Mouse (Mus musculus): ENCODE measurements around the gene Ppp1r12b. TPM values are rescaled to one million over a fixed set of nuclear protein-coding genes. Genes with fewer than 3 reads are reported as not detected.

The Ppp1r12b gene
- polyA plus RNA-seq (2017; shearing (Covaris generic)): 1 to 10 TPM; 2.1 to 4.0 (median 3.2) TPM

DNA sequence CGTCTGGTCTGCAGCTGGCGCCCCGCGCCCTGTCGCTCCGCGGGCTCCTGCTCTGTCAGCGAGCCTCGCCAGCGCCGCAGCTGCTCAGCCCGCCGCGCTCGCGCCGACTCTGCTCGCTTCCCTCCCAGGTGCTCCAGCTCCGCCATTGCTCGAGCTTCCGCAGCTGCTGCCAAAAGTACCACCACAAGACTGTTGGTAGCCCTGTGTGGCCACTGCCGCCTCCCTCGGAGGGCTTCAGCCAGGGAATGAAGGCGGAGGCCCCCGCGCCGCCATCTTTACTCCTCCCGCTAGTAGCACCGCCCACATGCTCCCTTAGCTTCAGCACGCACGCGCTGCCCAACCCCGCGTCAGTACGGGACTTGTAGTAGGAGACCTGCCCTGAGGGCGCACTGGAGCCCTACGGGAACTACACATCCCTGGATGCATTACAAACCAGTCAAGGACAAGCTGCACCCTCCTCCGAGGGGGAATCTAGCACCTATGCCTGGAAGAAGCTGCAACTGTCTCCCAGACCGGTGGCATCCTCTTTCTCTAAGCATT, at the start of gene Ppp1r12b:
TSS of gene Ppp1r12b (minus strand) at position 306 of the 540 bp plus-strand sequence.
- peak; percentile 97 for ATAC-seq

- ATAC-seq: no peak
Measured at GRCm38 (mm10) chr1:135003346-135003745, 47.6 kb upstream of the Ppp1r12b start.

DNA sequence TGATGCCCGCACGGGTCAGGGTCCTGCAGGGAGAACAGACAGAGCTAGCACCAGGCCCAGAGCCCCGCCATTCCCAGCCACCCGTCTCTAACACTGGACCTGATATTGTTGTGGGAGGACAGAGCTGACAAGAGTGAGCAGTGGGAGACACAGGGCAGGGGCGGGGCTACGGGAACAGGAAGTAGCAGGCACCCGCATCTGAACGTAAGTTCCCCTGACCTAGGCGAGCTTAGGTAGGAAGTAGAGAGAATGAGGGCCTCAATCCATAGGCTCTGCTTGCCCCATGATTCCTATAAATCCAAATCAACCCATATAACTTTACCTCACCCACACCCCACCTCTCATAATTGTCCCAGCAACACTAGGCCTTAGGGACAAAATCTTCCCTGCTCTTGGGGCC, 44.8 kb upstream of the Ppp1r12b start:
- ATAC-seq: no peak

- no peak for ATAC-seq
Measured at GRCm38 (mm10) chr1:134998231-134998630, 42.5 kb upstream of the Ppp1r12b start.

- no peak for ATAC-seq
Measured at GRCm38 (mm10) chr1:134997568-134997967, 41.8 kb upstream of the Ppp1r12b start.

- no peak for ATAC-seq
Measured at GRCm38 (mm10) chr1:134996471-134996870, 40.7 kb upstream of the Ppp1r12b start.

DNA sequence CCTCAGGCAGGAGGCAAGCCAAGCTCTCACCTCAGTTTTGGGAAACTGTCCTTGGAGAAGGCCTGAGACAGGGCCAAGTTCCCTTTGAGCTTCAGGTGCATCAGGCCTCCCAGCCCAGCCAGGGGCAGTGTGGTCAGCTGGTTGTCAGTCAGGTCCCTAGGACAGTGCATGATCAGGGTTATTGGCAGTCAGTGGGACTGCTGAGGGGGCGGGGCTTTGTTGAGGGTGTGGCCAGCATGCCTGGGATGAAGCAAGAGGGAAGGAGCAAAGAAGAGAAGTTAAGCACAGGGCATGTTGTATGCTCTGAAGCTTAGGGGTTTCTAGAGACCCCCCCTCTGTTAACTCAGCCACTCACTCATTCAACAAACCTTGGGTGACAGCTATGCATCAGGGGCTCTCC, 40.2 kb upstream of the Ppp1r12b start:
- ATAC-seq: no peak

- ATAC-seq: no peak
Measured at GRCm38 (mm10) chr1:134995437-134995836, 39.7 kb upstream of the Ppp1r12b start.

DNA sequence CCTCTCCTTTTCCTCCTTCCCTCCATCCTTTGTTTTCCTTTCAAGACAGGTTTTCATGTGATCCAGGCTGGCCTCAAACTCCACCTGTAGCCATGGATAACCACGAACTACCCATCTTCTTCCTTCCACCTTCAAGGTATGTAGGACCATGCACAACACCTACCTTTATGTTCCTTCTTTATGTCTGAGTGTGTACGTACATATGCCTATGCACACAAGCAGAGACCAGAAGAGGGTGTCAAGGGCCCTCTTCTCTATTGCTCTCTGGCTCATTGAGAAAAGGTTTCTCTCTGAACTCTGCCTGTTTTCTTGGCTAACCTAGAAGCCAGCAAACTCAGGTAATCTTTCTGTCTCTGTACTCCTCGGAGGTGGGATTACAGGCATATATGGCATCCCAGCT, 39.0 kb upstream of the Ppp1r12b start:
- ATAC-seq: no peak

DNA sequence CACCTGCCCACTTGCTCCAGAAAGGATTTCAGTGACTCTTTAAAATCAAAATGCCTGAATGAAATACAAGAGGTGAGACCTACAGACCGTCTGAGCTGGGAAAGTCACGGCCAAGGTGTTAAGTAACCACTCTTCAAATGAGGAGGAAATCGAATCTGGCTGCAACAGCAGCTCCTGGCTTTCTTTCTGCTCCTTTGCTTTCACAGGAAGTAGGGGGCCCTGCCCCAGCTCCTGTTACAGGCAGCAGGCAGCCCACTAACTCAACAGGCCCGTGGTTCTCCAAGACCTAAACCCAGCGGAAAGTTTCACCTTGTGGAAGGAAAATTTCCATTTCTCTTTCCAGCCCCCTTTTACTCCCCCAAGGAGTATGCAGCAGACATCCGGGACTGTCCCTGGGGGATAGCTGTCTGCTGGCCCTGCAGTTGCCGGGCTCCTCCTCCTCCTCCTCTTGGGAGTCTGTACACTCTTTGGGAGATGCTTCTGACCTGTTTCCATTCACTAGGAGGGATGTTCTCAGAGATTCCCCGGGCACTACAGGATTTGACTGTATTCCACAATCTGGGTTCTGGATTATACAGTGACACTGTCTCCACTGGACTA, 36.4 kb upstream of the Ppp1r12b start:
- no peak for ATAC-seq

DNA sequence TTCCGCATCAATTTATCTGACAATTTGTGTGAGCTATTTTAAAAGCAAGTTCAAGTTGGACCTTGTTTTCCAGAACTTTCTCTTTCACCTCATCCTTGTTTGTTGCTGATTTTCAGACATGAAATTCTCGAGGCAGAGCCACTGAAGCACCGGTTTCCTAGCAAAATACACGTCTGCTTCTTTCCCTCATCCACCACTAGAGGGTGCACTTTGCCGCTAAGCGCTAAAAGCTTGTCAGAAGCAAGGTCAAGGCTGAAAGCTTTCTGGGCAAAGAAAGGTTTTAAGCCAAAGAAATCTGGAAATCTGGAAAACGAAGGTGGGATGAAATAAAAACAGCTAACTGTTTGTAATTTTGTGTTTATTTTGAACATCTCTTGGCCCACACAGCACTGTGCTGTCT, 33.6 kb upstream of the Ppp1r12b start:
- peak; percentile 60 for ATAC-seq

- peak; percentile 17 for ATAC-seq
Measured at GRCm38 (mm10) chr1:134987962-134988341, 32.2 kb upstream of the Ppp1r12b start.

DNA sequence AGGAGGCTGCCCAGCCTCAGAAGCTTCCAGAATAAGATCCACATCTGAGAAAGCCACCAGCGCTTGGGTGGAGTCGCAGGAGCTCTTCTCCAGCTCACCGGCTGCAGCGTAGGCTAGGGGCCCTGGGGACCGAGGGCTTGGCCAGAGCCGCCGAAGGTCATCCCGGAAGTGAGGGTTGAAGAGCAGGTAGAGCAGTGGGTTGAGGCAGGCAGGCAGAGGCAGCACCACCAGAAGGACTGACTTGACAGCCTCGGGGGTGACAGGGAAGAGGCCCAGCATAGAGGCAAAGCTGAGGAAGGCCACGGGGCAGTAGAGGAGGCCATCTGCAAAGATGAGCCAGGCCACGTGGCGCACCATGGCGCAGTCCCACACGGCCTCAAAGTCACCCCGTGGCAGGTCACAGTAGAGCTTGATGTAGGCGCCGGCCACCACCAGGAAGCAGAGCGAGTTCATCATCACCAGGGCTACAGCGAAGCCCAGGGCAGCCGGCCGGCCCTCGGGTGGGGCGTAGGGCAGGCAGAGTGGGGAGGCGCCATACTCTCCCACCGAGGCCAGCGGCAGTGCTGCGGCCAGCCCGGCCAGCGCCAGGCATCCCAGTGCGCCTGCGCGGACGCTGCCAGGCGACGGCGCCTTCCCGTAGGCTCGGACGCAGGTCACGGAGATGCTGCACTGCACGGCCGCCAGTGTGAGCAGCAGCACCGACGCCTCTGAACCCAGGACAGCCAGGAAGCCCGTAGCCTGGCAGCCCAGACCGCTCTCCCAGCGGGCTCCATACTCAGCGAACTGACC, 31.6 kb upstream of the Ppp1r12b start:
- peak; percentile 54 for ATAC-seq

DNA sequence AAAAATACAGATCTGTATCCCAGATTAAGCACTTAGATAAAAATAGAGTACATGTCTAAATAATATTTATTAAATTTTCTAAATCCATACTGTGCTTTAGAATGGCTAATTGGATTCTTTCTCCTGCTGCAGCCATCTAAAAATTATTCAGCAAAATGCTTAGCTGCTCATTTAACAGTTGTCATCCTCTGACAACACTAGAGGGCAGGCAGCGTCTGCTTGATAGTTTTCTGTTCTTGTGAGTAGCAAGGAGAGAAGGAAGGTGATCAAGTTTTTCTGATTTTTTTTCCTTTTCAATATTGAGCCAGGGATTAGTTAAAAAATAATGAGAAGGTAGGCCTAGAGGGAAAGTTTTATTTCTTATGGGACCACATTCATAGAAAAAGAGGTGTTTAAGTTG, 17.2 kb upstream of the Ppp1r12b start:
- no peak for ATAC-seq

GRCm38 (mm10) chr1:134965430-134965829, 9.7 kb upstream of the Ppp1r12b start:
- no peak for ATAC-seq

DNA sequence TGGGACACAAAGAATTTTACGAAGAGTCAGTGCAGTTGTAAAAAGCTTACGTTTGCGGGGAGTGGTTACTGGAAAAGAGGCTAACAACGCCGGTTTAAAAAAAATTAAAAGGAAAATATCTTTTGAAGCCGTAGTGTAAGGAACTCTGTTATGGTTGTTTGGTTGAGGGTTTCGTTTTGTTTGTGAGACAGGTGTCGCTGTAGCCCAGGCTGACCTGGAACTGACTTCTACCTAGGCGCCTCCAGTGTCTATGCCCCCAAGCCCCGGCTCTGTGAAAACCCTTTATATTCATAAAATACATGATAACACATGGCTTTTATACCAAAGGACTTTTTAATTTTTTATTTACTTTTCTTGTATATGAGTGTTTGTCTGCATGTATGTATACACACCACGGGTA, 7.1 kb upstream of the Ppp1r12b start:
- peak; percentile 61 for ATAC-seq

- peak; percentile 99 for ATAC-seq
Measured at GRCm38 (mm10) chr1:134962053-134962803, 6.5 kb upstream of the Ppp1r12b start, which contains the start of gene Ube2t. Gene Ube2t, plus strand, starts transcription at chr1:134962565.

DNA sequence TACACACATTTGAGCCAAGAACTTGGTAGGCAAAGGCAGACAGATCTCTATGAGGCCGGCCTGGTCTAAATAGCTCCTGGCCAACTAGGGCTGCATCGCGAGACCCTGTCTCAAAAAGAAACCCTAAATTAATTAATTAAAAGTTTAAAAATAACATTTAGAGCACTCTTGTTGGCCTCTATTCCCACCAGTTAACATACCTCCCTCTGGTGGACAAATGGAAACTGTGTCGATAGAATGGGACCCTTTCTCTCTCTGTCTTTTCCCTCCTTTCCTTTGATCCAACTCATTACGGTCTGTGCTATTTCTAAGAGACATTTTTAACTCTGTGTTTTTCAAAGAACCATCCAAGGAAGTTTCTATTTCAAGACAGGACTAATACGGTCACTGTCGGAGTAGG, 4.9 kb upstream of the Ppp1r12b start:
- ATAC-seq: no peak

GRCm38 (mm10) chr1:134955050-134955636, 599 bp downstream of the Ppp1r12b start:
- ATAC-seq: peak; percentile 13

GRCm38 (mm10) chr1:134949946-134950345, 5.8 kb downstream of the Ppp1r12b start:
- ATAC-seq: no peak

DNA sequence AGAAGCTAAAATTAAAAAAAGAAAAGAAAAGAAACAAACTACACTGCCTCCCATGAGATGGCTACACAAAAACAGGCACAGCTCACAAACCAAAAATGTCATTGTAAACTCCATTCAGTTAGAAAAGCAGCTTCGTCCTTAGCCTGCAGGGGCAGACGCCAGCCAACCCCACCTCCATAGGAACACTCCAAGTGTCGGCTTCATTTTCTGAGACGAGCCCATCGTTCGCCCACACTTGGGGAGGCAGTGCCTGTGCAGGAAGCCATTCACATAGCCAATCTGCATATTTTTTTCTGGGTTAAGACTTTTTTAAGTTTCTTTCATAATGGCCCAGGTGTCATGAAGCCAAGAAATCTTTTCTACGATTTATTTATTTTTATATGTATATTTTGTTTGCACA, 8.2 kb downstream of the Ppp1r12b start:
- ATAC-seq: no peak

GRCm38 (mm10) chr1:134942898-134943297, 12.8 kb downstream of the Ppp1r12b start:
- no peak for ATAC-seq

DNA sequence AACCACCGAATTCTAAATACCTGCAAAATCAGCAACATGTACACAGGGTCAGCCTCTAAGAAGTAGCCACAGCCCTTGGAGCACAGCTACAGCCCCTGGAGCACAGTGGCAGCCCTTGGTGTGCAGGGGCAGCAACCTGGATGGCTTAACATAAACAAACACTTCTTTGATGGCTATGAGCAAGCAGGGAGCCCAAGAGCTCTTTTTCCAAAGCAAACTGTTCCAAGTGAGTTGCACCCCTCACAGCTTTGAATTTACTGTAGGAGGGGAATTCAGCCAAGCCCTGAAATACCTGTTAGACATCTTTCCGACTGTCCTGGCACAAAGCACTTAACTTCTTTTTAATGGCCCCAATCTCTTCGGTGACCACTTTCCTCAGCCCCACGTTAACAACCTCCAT, 14.9 kb downstream of the Ppp1r12b start:
- ATAC-seq: no peak
